Mouse (Mus musculus): ENCODE measurements around the gene Dnah6.

Gene Dnah6

GRCm38 (mm10) chr6:73182006-73182405 lies 39.4 kb downstream of the Dnah6 start:
- in situ Hi-C loops (cut with MboI; ENCODE audit: low pct_unique_long_range_greater_than_20kb in 1 of 2, low sequenced_read_pairs in 2 of 2, unreplicated experiment in 1 of 2): no loop called here

DNA sequence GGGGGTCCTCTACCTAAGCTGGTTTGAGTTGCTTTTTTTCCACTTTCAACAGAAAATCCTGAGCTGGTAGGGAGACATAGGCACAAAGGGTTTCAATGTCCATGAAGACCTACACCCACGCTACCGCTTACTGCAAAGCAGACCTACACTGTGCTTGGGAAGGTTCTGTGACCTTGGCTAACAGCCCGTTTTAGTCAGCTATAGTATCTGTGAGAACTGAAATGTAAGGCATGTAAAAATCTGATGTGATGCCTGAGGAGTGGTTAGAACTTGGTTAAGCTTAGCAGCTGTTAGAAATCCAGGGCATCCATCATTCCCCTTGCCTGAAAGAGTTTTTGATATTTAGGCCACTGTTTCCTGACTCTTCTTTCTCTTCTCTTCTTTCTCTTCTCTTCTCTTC lies 46.3 kb downstream of the Dnah6 start:
- in situ Hi-C loops (cut with MboI; ENCODE audit: low pct_unique_long_range_greater_than_20kb in 1 of 2, low sequenced_read_pairs in 2 of 2, unreplicated experiment in 1 of 2): no loop called here

DNA sequence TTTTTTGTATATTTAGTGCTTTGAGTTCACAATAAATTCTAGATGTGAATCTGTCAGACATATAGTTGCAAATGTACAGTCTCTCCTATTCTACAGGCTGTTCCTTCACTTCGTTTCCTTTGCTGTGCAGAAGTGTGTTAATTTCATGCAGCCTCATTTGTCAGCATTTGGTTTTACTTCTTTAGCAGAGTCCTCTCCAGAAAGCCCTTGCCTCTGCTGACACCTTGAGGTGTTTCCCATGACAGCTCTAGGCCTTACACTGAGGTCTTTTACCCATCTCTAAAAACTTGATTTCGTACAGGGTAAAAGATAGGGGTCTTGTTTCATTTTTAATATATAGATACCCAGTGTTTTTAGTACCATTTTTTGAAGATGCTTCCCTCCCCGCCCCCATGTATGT lies 54.2 kb downstream of the Dnah6 start:
- in situ Hi-C loops (cut with MboI; ENCODE audit: low pct_unique_long_range_greater_than_20kb in 1 of 2, low sequenced_read_pairs in 2 of 2, unreplicated experiment in 1 of 2): no loop called here

GRCm38 (mm10) chr6:73162958-73163357 lies 58.5 kb downstream of the Dnah6 start:
- in situ Hi-C loops (cut with MboI; ENCODE audit: low pct_unique_long_range_greater_than_20kb in 1 of 2, low sequenced_read_pairs in 2 of 2, unreplicated experiment in 1 of 2): no loop called here

GRCm38 (mm10) chr6:73161338-73161737 lies 60.1 kb downstream of the Dnah6 start:
- in situ Hi-C loops (cut with MboI; ENCODE audit: low pct_unique_long_range_greater_than_20kb in 1 of 2, low sequenced_read_pairs in 2 of 2, unreplicated experiment in 1 of 2): no loop called here

- in situ Hi-C loops (cut with MboI; ENCODE audit: low pct_unique_long_range_greater_than_20kb in 1 of 2, low sequenced_read_pairs in 2 of 2, unreplicated experiment in 1 of 2): no loop called here
Observed at GRCm38 (mm10) chr6:73155455-73155854, 66.0 kb downstream of the Dnah6 start.

- in situ Hi-C loops (cut with MboI; ENCODE audit: low pct_unique_long_range_greater_than_20kb in 1 of 2, low sequenced_read_pairs in 2 of 2, unreplicated experiment in 1 of 2): no loop called here
Observed at GRCm38 (mm10) chr6:73153675-73154074, 67.8 kb downstream of the Dnah6 start.

DNA sequence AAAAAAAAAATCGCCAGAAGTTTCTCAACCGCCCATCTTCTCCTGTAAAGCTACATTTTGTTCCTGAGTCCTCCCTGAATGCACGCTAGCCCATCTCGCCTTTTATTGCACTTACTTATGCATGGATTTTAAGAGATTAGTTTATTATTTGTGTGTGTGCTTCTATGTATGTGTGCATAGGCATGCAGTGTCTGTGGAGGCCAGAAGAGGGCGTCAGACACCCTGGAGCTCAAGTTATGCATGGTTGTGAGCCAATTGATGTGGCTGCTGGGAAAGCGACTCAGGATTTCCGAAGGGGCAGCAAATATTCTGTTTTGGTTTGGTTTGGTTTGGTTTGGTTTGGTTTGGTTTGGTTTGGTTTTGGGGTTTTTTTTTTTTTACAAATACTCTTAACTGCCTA lies 78.0 kb downstream of the Dnah6 start:
- in situ Hi-C loops (cut with MboI; ENCODE audit: low pct_unique_long_range_greater_than_20kb in 1 of 2, low sequenced_read_pairs in 2 of 2, unreplicated experiment in 1 of 2): loop anchor here in 1 of 2 experiments (10.0 kb wide), 1 partner anchor 81 kb away; the partner anchor contains the start of gene Dnah6

DNA sequence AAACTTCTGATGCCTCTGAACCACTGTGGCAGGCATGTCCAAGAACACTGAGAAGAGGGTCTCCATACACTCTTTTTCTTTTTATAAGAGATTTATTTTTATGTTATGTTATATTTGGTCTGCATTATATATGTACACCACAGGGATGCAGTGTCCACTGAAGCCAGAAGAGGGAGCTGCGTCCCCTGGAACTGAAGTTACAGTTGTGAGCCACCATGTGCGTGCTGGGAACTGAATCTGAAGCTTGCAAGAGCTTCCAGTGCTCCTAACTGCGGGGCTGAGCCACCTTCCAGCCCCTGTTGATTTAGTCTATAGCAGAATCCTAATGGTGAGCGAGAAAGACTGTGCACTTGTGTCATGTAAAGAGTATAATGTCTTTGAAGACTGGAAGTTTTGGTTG lies 78.7 kb downstream of the Dnah6 start:
- in situ Hi-C loops (cut with MboI; ENCODE audit: low pct_unique_long_range_greater_than_20kb in 1 of 2, low sequenced_read_pairs in 2 of 2, unreplicated experiment in 1 of 2): loop anchor here in 1 of 2 experiments (10.0 kb wide), 1 partner anchor 82 kb away; the partner anchor contains the start of gene Dnah6

- in situ Hi-C loops (cut with MboI; ENCODE audit: low pct_unique_long_range_greater_than_20kb in 1 of 2, low sequenced_read_pairs in 2 of 2, unreplicated experiment in 1 of 2): loop anchor here in 1 of 2 experiments (10.0 kb wide), 1 partner anchor 84 kb away; the partner anchor contains the start of gene Dnah6
Observed at GRCm38 (mm10) chr6:73140836-73141235, 80.6 kb downstream of the Dnah6 start.

- in situ Hi-C loops (cut with MboI; ENCODE audit: low pct_unique_long_range_greater_than_20kb in 1 of 2, low sequenced_read_pairs in 2 of 2, unreplicated experiment in 1 of 2): no loop called here
Observed at GRCm38 (mm10) chr6:73132784-73133183, 88.7 kb downstream of the Dnah6 start.

DNA sequence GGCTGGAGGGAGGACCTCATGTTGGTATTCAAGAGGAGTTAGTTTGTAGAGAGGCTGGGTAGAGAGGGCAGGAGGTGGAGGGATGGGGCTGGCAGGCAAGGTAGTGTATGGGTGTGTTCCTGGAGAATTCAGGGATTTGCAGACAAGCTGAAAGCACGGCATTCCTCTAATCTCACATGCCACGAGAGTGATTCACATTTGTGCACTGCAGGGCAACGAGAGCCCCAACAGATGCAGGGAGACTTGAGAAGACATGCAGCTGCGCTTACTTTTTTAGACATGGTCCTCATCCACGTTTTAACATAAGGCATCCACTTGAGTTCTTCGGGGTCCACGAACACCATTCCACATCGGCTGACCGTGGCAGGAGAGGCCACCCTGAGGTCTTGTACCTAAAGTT lies 93.9 kb downstream of the Dnah6 start:
- in situ Hi-C loops (cut with MboI; ENCODE audit: low pct_unique_long_range_greater_than_20kb in 1 of 2, low sequenced_read_pairs in 2 of 2, unreplicated experiment in 1 of 2): no loop called here

DNA sequence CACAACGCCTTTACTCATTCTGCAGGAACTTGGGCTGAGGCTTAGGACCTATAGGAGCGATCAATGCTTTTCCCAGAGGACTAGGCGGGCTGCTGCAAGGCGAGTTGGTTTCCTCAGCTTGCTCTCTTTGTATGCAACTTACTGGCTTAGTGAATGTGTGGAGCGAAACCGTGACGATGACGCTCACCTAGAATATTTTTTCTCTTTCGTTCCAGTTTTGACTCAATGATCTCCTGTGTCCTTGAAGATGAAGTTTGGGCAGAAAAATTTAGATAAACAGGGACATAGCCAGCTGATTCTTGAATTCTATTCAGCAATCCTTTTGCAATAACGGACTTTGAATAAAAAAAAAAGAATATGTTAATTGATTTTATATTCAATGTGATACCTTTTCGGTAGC lies 101.1 kb downstream of the Dnah6 start:
- in situ Hi-C loops (cut with MboI; ENCODE audit: low pct_unique_long_range_greater_than_20kb in 1 of 2, low sequenced_read_pairs in 2 of 2, unreplicated experiment in 1 of 2): no loop called here

- in situ Hi-C loops (cut with MboI; ENCODE audit: low pct_unique_long_range_greater_than_20kb in 1 of 2, low sequenced_read_pairs in 2 of 2, unreplicated experiment in 1 of 2): no loop called here
Observed at GRCm38 (mm10) chr6:73113898-73114297, 107.6 kb downstream of the Dnah6 start.

DNA sequence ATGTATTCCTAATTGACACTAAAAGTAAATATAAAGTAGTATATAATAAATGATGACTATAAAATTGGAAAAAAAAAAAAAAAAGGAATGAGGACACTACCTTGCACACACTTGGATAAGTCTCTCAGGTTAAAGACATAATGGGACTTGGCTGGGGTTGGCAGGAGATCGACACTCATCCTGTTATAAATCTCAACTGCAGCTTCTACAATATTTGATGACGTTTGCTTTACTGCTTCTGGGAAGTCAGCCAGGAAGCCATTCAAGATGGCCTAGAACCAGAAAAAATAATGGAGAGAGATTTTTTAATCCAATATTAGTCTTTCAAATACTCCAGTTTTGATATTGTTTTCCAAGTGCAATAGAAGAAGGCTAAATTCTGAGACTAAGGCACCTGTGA lies 108.1 kb downstream of the Dnah6 start:
- in situ Hi-C loops (cut with MboI; ENCODE audit: low pct_unique_long_range_greater_than_20kb in 1 of 2, low sequenced_read_pairs in 2 of 2, unreplicated experiment in 1 of 2): no loop called here

DNA sequence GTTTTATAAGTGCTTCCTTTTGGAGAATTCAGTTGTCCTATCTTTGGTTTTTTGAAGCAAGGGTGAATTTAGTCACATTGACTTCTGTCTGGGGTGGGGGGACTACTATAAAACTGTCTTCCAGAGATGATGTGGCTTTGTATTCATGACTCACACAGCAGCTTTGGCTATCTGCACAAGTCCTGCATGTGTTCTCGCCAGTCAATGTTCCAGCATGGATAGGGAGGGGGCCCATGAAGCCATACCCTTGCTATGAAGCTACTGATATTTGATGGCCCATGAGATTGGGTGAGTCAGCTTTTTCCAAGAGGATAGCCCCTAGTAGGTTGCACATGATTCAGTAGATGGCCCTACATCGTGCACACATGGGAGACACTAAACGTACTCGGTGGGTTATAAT lies 128.3 kb downstream of the Dnah6 start:
- in situ Hi-C loops (cut with MboI; ENCODE audit: low pct_unique_long_range_greater_than_20kb in 1 of 2, low sequenced_read_pairs in 2 of 2, unreplicated experiment in 1 of 2): no loop called here

- in situ Hi-C loops (cut with MboI; ENCODE audit: low pct_unique_long_range_greater_than_20kb in 1 of 2, low sequenced_read_pairs in 2 of 2, unreplicated experiment in 1 of 2): no loop called here
Observed at GRCm38 (mm10) chr6:73090836-73091235, 130.6 kb downstream of the Dnah6 start.

GRCm38 (mm10) chr6:73082571-73082970 lies 138.9 kb downstream of the Dnah6 start:
- in situ Hi-C loops (cut with MboI; ENCODE audit: low pct_unique_long_range_greater_than_20kb in 1 of 2, low sequenced_read_pairs in 2 of 2, unreplicated experiment in 1 of 2): no loop called here

- in situ Hi-C loops (cut with MboI; ENCODE audit: low pct_unique_long_range_greater_than_20kb in 1 of 2, low sequenced_read_pairs in 2 of 2, unreplicated experiment in 1 of 2): no loop called here
Observed at GRCm38 (mm10) chr6:73072093-73072786, 149.2 kb downstream of the Dnah6 start.

DNA sequence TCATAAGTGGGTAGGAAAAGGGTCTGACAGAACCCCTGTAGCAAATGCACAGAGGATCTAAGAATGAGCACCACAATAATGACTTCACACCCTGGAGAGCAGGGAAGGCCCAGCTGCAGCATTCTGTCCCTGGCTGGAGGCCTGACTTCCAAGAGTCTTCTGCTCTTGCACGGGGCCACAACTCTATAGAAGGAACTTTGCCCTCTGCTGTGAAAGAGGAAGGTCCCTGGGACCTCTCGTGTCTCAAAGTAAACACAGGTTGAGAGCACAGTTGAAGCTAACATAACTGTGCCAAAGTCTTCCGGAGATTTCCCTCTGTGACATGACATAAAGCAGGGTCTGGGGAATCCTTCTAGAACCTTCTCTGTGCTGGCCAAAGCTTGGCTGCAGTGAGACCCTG lies 150.2 kb downstream of the Dnah6 start:
- in situ Hi-C loops (cut with MboI; ENCODE audit: low pct_unique_long_range_greater_than_20kb in 1 of 2, low sequenced_read_pairs in 2 of 2, unreplicated experiment in 1 of 2): no loop called here

All from mouse embryonic stem cell (cell line).